Mouse (Mus musculus): ENCODE results near the gene 1700074P13Rik. TPM values are rescaled to one million over a fixed set of nuclear protein-coding genes. Genes with fewer than 3 reads are reported as not detected.
"Not testable (repeated sequence)": the region's sequence is repeated elsewhere in the genome, so short reads cannot be mapped to it uniquely, and the experiment has no call there.

The 1700074P13Rik gene
- not detected for total RNA-seq (2021)
- long read RNA-seq, experiment 1, result 0 reads
- long read RNA-seq, experiment 2, result 0 reads

DNA sequence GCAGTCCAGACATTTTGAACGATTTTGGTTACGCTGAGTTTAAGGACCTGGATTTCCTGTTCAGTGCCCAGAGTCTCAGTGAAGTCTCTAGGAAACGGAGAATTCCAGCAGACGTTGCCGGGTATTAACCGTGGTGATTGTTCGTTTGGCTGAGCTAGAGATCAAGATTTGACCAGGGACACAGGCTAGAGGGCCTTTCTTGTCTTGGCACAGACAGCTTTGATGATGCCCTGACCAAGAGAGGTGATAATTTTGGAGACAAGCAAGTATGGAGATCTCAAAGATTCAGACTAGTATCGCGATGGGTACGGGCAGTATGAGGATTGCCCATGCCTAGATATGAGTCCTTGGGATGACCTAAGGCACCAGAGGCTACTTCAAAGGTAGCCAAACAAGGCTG, at the start of gene 1700074P13Rik:
Gene 1700074P13Rik (minus strand): TSS at position 101 of the 400 bp plus-strand sequence.
- no peak for DNase-seq
- intact Hi-C loops (cut with DNase I), result no loop called here

DNA sequence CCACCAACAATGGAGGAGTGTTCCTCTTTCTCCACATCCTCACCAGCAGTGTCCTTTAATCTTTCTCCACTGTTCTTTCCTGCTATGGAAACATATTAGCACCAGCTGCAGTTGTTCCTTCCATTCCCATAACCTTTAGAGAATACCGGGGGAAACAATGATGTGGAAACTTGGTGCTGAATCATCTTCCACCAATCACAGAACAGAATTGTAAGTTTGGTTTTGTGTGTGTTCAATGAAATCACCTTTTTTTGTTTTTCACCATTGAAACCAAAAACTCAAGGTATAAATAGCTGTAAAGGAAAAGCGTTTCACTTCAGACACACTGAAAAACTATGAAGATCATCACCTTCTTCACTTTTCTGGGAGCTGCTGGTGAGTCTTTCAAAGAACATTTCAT, 24.1 kb upstream of the 1700074P13Rik start, which contains the start of gene 1810009J06Rik:
Gene 1810009J06Rik (plus strand): TSS at position 301 of the 400 bp plus-strand sequence.
- intact Hi-C loops (cut with DNase I); DNase-seq: not testable (repeated sequence)

DNA sequence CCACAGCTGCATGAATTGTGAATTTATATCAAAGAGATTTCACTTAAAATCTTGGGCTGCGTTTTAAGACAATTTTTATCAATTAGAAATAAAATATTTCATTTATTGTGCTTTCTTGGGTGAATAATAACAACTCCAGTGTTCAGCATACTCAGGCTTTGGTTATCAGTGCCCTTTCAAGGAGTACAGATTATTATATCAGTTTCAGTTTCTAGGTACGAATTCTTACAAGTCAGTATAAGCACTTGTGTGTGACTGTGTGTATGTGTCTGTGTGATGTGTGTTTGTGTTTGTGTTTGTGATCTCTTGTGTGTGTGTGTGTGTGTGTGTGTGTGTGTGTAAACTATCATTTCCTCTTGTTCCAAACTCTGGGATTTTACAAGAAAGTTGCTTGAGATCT, 13.4 kb upstream of the 1700074P13Rik start:
- DNase-seq, result no peak
- intact Hi-C loops (cut with DNase I), result no loop called here

DNA sequence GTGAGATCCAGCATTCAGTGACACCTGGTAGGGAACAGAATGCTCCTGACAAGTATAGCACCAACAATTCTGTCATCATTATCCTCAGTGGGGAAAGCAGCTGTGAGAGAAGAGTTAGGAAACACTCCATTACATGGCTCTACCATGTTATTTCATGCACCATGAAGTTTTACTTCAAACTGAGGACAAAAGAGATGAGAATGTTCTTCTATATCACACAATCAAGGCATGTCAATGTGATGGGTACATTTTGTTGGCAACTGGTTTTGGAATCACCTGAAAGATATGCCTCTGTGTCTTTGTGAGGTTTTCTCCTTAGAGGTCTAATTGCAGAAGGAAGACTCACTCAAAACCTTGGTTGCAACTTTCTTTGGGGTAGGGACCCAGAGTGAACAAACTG, 11.4 kb upstream of the 1700074P13Rik start, which contains the start of gene Gm4744:
Gene Gm4744 (minus strand): TSS at position 101 of the 400 bp plus-strand sequence.
- no peak for DNase-seq

DNA sequence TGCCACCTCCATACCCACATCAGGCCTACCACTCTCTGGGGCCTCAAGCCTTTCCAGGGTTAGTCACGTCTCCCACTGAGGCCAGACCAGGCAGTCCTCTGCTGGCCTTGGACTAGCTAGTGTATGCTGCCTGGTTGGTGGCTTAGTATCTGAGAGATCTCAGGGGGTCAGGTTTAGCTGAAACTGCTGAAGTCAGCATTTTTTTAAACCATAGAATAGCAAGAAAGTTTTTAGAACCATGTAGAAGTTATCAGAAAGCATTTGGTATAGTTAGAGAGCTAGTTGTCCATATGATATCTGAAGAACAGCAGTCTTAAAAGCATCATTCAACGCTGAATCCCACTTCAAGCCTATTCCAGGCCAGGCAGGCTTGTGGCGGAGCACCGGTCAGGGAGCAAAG, 20.4 kb downstream of the 1700074P13Rik start:
- intact Hi-C loops (cut with DNase I), result no loop called here
- no peak for DNase-seq

More for the DNA sequence above, 11.4 kb upstream of the 1700074P13Rik start, which contains the start of gene Gm4744:
- intact Hi-C loops (cut with DNase I), result no loop called here

DNA sequence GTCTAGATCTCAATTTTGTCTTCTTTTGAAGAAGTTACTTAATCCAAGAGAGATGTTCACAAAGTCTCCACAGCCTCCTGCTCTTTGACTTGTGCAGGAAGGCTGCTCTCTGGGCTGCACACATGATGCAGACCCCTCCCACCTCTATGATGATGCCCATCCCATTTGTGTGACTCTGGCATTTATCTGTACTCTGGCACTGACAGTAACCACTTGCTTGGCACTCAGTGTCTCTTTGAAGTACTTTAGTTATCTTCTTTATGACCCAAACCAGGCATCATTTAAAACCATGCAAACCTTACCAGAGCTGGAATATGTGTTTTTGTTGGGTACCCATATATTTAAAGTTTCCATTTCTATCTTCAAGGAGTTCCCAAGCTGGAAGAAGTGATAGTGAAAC, 40.1 kb downstream of the 1700074P13Rik start, which contains the start of gene Prss58:
Gene Prss58 (minus strand): TSS at position 101 of the 400 bp plus-strand sequence.
- intact Hi-C loops (cut with DNase I), result no loop called here

DNA sequence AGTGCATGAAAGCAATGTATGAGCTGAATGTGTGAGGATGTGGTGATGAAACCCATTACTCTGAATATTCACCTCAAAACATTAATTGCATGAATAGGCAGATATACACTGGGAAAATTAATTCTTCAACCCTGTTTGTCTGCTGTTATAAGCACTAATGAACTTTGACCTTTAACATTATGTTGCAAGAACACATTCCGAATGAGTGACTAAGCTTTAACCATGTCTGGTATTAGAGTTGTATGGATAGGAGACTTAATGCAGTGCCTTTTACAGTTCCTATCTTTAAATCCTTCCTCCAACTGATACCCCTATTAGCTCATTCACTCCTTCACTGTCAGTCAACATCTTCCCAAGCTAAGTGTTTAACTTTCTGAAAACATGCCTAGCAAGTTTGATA, 45.6 kb downstream of the 1700074P13Rik start:
- intact Hi-C loops (cut with DNase I), result no loop called here
- DNase-seq, result no peak

More for the DNA sequence above, 40.1 kb downstream of the 1700074P13Rik start, which contains the start of gene Prss58:
- no peak for DNase-seq

DNA sequence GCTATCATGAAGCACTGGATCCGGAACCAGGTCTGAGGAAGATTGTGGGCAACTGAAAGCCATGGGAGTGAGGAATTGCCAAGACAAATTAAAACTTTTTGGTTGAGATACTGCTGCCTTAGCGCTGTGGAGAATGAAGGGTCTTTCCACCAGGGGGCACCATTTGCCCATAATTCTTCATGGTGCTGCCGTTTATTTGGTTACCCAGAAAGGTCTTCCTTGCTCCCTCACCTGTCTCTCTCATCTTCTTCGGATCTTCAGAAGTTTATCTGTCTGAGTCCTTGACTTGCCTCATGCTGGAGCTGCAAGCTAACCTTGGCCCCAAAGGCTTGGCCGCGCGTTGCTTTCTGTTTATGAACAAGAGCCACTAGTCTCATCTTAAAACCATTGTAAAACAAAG, 46.8 kb downstream of the 1700074P13Rik start:
- intact Hi-C loops (cut with DNase I), result no loop called here

DNA sequence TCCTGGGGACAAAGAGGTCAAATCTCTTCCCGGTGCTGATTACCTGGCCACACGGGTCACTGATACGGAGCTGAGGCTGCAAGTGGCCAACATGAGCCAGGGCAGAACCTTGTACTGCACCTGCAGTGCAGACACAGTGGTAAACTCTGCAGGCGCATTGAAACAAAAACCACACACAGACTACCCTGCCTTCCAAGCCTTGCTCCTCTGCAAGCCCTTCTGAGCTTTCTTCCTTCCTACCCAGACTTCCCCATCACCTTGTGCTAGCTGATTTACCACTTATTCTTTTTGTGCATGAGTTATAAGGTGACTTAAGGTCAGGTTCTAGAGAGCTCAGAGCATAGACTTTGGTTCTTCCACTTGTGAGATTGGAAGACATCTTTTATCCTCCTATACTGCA, 48.6 kb downstream of the 1700074P13Rik start:
- no peak for DNase-seq
- intact Hi-C loops (cut with DNase I), result no loop called here

More for the DNA sequence above, 46.8 kb downstream of the 1700074P13Rik start:
- DNase-seq, result no peak

DNA sequence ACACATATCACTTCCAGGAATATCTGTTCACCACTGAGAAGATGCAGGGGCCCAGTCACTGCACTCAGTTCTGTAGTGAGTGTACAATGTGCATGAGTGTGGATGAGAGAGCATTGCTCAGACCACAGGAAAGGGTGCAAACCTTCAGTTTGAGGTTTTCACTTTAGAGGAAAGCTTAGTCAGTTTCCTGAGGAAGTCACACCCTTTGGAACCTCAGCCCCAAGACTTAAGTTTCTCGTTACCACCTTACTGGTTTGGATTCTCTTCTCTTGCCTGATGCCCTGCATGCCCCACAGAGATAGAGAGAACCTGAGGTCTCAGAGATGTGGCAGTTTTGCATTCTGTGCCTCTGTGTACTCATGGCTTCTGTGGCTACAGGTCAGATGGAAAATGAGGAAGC, 49.4 kb downstream of the 1700074P13Rik start:
- intact Hi-C loops (cut with DNase I), result no loop called here
- no peak for DNase-seq

DNA sequence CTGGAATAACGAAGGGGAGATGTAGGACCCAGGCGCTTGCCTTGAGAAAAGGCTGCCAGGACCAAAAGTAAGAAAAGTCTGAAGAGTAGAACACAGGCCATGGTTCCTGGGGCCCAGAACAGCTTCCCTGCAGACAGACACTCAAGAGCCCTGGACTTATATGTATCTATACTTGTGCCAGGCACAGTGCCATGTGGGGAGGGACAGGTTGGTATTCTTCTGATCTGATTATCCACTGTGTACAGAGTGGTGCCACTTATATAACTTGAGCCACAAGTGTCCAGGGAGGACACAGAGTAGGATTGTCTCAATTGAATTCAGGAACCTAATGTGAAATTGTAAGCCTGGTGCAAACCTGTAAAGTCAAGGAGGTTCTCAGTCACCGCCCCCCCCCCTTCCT, 53.0 kb downstream of the 1700074P13Rik start, which contains the start of gene Moxd2:
Gene Moxd2 (minus strand): TSS at position 101 of the 400 bp plus-strand sequence.
- DNase-seq, result no peak
- intact Hi-C loops (cut with DNase I), result no loop called here

Other genes starting within 250 kb of the 1700074P13Rik start
- gene Moxd2, start 53.1 kb downstream of the 1700074P13Rik start, total RNA-seq (2021), result not detected
- not detected for gene Prss58, start 40.2 kb downstream of the 1700074P13Rik start, total RNA-seq (2021)
- not detected for gene Gm4744, start 11.3 kb upstream of the 1700074P13Rik start, total RNA-seq (2021)
- not detected for gene 1810009J06Rik, start 24.2 kb upstream of the 1700074P13Rik start, total RNA-seq (2021)
- gene Gm2663, start 58.9 kb upstream of the 1700074P13Rik start, total RNA-seq (2021), result not detected
- not detected for gene 2210010C04Rik, start 95.0 kb upstream of the 1700074P13Rik start, total RNA-seq (2021)

All from gastrocnemius, postnatal 36 days (tissue).